Mouse (Mus musculus) gastrocnemius, adult 8-10 months (tissue): ENCODE measurements around the gene Zfp385b. TPM values are rescaled to one million over a fixed set of nuclear protein-coding genes. Genes with fewer than 3 reads are reported as not detected.

Source experiments
- DNase-seq, 2 experiments: peaks; one replicate each; pipeline ENCODE4 v3.0.0; 2022; ENCODE audit warnings: low spot score in 2 of 2
- total RNA-seq, 4 experiments: library from RNA; stranded (reverse); gene quantifications; 2 replicates each; pipeline ENCODE4 v1.2.4; 2022

Gene Zfp385b
- total RNA-seq, 4 experiments from 2014 or later = 2.5 to 4.7 (median 4.0) TPM

DNA sequence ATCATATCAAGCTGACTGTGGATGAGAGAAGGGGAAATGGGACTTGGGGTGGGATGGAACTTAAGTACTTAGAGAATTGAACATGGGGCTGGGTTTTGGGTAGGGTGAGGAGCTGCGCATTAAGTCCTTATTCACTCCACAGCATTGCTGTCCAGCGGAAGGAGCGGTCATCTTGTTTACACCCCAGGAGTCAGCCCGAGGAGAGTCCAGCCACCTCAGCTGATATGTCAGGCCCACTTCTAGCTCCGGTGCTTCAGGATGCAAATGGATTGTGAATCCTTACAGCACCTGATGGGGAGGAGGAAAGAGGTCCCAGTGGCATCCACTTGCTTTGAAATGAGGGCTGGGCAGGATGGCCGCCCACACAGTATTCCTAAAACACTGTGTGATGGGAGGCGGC, 425.6 kb downstream of the Zfp385b start:
- DNase-seq = no peak

DNA sequence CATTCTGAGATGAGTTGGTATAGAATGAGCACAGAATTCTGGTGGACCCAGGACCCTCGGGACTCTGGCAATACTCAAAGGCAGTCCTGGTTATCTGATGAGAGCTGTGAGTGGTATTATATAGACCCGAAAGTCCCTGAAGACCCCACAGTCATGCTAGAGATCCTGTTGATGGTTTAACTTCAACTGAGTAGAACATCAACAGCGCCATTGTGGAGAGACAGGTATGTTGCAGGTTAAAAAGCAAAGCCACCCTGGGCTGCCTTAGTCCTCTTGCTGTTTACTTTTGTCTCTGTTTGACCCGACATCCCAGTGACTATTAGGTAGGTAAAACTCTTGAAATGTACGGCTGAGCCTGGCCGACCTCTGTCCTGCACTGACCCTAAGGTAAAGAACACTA, 431.3 kb downstream of the Zfp385b start:
- no peak for DNase-seq

DNA sequence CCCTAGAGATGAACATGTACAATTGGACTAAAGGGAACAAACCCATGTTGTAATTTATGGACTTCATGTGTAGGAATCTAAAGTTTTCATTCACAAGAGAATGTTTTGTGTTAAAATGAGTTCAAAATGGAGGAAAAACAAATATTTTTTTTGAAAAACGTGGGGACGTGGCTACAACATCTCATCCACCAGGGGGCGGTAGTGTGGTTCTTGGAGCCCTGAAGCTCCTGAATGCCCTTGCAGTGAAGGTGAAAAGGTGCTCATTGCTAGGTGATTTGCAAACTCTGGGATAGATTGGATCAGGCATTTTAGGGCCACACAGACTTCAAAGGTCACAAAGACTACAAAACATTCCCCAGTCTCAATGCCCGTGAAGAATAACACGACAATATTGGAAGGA, 432.9 kb downstream of the Zfp385b start:
- peak in 1 of 2 experiments; percentile 9 for DNase-seq

DNA sequence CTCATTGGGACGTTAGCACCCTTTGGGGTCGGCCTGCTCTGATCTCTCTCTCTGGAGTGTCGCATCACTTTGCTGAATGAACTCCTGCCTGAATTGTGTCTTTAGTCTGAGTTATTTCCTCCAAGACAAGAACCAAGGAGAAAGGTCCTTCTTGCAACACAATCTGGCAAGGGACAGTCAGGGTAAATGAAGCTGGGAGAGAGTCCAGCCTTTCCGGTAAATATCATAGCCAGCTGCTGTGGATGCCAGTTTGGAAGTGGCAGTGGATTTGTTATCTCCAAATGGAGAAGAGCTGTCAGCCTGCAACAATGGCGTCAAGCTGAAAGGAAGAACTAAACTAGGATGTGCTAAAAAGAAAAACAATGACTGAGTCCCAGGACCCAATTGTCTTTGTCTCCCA, 436.7 kb downstream of the Zfp385b start:
- no peak for DNase-seq

DNA sequence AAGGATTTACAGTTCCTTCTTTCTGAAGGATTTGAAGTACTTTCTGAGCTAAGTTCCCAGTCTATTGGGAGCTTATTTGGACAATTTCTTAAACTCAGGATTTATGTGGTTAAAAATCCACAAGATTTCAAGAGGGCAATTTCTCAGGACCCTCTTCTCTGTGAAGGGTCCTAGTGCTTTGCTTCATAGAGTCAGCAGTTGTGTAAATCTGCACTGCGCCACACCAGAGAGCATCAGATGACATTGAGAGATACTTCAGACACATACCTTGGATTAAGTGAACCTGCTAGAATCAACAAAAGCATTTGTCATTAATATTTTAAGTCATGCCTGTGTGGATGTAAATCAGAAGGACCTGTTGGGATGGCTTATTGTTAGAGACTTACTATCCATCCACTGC, 439.5 kb downstream of the Zfp385b start:
- DNase-seq = no peak

DNA sequence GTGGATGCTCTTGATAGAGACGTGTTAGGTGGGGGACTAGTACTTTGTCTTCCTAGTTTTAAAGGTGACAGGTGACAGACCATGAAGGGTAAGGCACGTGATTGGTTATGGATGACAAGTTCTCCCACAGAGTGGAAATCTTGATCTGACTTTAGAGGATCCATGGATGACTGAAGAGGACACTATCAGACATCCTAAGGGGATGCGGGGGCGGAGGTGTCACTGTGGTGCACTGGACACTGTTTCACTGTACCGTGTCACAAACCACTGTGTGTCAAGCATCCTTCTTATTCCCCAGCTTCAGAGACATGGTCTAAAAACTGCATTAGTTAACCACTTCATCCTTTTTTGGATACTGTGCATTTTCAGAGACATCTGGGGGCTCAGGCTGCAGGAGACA, 440.1 kb downstream of the Zfp385b start:
- no peak for DNase-seq

DNA sequence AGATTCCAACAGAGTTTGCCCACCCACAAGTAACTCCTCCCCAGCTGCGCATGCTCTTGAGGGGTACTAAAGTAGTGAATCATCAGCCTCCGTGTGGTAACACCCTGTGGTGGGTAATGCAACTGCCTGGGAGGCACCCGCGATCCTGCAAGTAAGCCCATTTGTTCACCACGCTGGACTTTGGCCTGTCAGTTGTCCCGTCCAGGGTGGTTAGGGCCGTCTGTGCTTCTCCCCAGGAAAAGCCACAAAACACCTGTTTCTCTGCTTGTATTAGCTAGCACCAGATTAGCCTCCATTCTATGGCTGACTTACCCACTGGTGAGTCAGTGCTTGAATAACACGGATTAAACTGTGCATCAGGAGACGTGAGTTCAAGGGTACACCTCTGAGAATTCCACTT, 442.6 kb downstream of the Zfp385b start:
- no peak for DNase-seq

DNA sequence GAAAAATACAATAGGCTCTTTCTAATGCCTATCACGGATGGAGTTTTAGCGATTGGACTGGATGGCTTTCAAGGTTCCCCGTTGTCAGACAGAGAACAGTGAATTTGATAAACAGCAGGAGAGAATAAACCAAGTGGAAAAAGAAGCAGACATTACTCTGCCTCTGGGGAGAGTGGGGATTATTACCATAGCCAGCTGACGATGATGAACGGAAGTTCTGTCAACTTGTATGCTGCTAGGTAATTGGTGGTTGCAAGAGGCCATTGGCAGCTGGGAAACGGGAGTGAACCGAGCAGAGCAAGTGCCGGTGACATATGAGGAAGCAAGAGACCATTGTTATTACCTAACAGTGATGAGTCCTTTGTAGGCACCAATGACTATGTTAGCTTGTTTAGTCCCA, 444.3 kb downstream of the Zfp385b start:
- no peak for DNase-seq

DNA sequence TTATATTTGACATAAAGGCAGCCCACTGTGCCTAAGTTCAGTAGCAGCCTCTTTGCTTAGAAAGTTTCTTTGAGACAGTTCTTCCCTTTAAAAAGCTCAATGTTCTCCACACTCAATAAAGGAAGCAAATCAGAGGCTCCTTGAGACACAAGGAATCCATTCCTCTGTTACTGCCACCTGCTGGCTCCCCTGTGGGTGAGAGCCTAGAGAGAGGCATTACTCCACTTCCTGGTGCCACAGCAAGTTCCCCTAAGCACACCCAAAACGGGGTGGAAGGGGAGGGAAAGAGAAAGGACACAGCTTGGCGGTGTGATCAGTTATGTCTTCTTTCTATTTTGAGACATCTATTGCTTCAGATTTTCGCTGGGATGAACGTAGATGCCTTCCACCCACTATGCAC, 450.3 kb downstream of the Zfp385b start:
- DNase-seq = no peak

Other genes starting within 250 kb of the Zfp385b start
- 10 to 100 TPM; 12.7 to 18.0 (median 16.3) TPM for gene Cwc22, start 126.7 kb upstream of the Zfp385b start, total RNA-seq